In genomic region chr7:40391626-40392025, GRCm38 (mm10) we compare ENCODE assay signal across 20 mouse cellular contexts.
DNase-seq lines count a peak whose midpoint lies in the region; ATAC-seq lines count a peak whose summit lies in the region.
"Had no signal": no experiment of that assay in that cellular context is flagged by ENCODE, and none has a peak within 500 bp of the region (broad histone marks: within the 10 kb centered on the region; RNA-seq: fewer than 3 reads in every experiment).

No protein-coding gene starts in this region.

- DNase-seq in midbrain, embryonic 10.5 days (ENCODE audit: low spot score) = no peak
- no peak for DNase-seq in kidney, adult 8-10 months
- DNase-seq in T-cell, adult 2 months (ENCODE audit: low spot score) = no peak
- no peak for DNase-seq in cerebellum, postnatal 10 days
- DNase-seq: adrenal gland, postnatal 36 days; cerebellum, postnatal 36 days; gastrocnemius, adult 2 months; heart, adult 2 months; heart, postnatal 10 days; layer of hippocampus, adult 9-11 months; liver; lung, adult 18-20 months; thymus, adult 2 months had no signal

- no peaks in the 10 kb centered on the region for H3K36me3 ChIP-seq in forebrain, embryonic 12.5 days (replicated peaks)
- H3K36me3 ChIP-seq in forebrain, embryonic 16.5 days (ENCODE audit: control insufficient read depth, insufficient read depth) = no peaks in the 10 kb centered on the region
- no peaks in the 10 kb centered on the region for H3K36me3 ChIP-seq in midbrain, embryonic 10.5 days
- H3K36me3 ChIP-seq in neural tube, embryonic 14.5 days (ENCODE audit: control insufficient read depth, insufficient read depth, low read length) = no peaks in the 10 kb centered on the region
- H3K36me3 ChIP-seq: embryonic facial prominence, embryonic 12.5 days; intestine, embryonic 15.5 days had no signal

- no peak overlapping the region for H3K4me3 ChIP-seq in forebrain, embryonic 12.5 days (replicated peaks)
- H3K4me3 ChIP-seq in forebrain, embryonic 16.5 days (replicated peaks; ENCODE audit: low read length) = no peak overlapping the region
- H3K4me3 ChIP-seq in midbrain, embryonic 10.5 days = no peak overlapping the region
- H3K4me3 ChIP-seq in neural tube, embryonic 14.5 days (ENCODE audit: low read depth, low read length) = no peak overlapping the region
- H3K4me3 ChIP-seq: embryonic facial prominence, embryonic 12.5 days; gastrocnemius, adult 2 months; heart, adult 2 months; intestine, embryonic 15.5 days had no signal

- no peak overlapping the region for H3K9ac ChIP-seq in forebrain, embryonic 12.5 days
- no peak overlapping the region for H3K9ac ChIP-seq in forebrain, embryonic 16.5 days (replicated peaks; ENCODE audit: low read depth, low read length)
- no peak overlapping the region for H3K9ac ChIP-seq in neural tube, embryonic 14.5 days (replicated peaks; ENCODE audit: low read depth, low read length)
- H3K9ac ChIP-seq: embryonic facial prominence, embryonic 12.5 days; intestine, embryonic 15.5 days had no signal

- 41% methylated on average over 3 of the region's 3 CpGs for WGBS in forebrain, embryonic 12.5 days
- 37% methylated on average over 3 of the region's 3 CpGs for WGBS in forebrain, embryonic 16.5 days
- WGBS in midbrain, embryonic 10.5 days = 46% methylated on average over 3 of the region's 3 CpGs
- WGBS in neural tube, embryonic 14.5 days = 39% methylated on average over 3 of the region's 3 CpGs

- H3K27me3 ChIP-seq in forebrain, embryonic 12.5 days = no peaks in the 10 kb centered on the region
- no peaks in the 10 kb centered on the region for H3K27me3 ChIP-seq in forebrain, embryonic 16.5 days (replicated peaks; ENCODE audit: control insufficient read depth, insufficient read depth, low read length)
- H3K27me3 ChIP-seq in midbrain, embryonic 10.5 days (ENCODE audit: low read depth, poor library complexity, severe bottlenecking) = no peaks in the 10 kb centered on the region
- no peaks in the 10 kb centered on the region for H3K27me3 ChIP-seq in neural tube, embryonic 14.5 days (ENCODE audit: control insufficient read depth, insufficient read depth, low read length)
- H3K27me3 ChIP-seq: embryonic facial prominence, embryonic 12.5 days; intestine, embryonic 15.5 days had no signal

- H3K27ac ChIP-seq in forebrain, embryonic 12.5 days = peak overlapping the region; percentile 87
- peak overlapping the region; percentile 77 for H3K27ac ChIP-seq in forebrain, embryonic 16.5 days (ENCODE audit: low read length)
- H3K27ac ChIP-seq in midbrain, embryonic 10.5 days (replicated peaks) = peak overlapping the region; percentile 83
- H3K27ac ChIP-seq in neural tube, embryonic 14.5 days (ENCODE audit: low read depth, low read length) = no peak overlapping the region
- H3K27ac ChIP-seq: embryonic facial prominence, embryonic 12.5 days; gastrocnemius, adult 2 months; heart, adult 2 months; intestine, embryonic 15.5 days; kidney, postnatal 0 days; macrophage had no signal

- H3K4me2 ChIP-seq in forebrain, embryonic 12.5 days = no peak overlapping the region
- no peak overlapping the region for H3K4me2 ChIP-seq in forebrain, embryonic 16.5 days (ENCODE audit: low read length)
- H3K4me2 ChIP-seq in neural tube, embryonic 14.5 days (ENCODE audit: low read depth, low read length) = no peak overlapping the region
- H3K4me2 ChIP-seq: embryonic facial prominence, embryonic 12.5 days; intestine, embryonic 15.5 days had no signal

- H3K4me1 ChIP-seq in forebrain, embryonic 12.5 days = peaks cover 34% of the 10 kb centered on the region
- H3K4me1 ChIP-seq in forebrain, embryonic 16.5 days (replicated peaks; ENCODE audit: control insufficient read depth, insufficient read depth, low read length) = peaks cover 29% of the 10 kb centered on the region
- H3K4me1 ChIP-seq in midbrain, embryonic 10.5 days = peaks cover 43% of the 10 kb centered on the region
- 0 out of 2 replicates have a peak, but pooled peaks cover 8% of the 10 kb centered on the region for H3K4me1 ChIP-seq in neural tube, embryonic 14.5 days (ENCODE audit: control insufficient read depth, insufficient read depth, low read length)
- H3K4me1 ChIP-seq: embryonic facial prominence, embryonic 12.5 days; intestine, embryonic 15.5 days had no signal

- ATAC-seq in forebrain, embryonic 12.5 days (ENCODE audit: low FRiP score) = peak; percentile 44; the same call in 1 of the 2 replicates
- ATAC-seq in forebrain, embryonic 16.5 days = 0 out of 2 replicates have a peak, but pooled peaks have one; percentile 9
- 0 out of 2 replicates have a peak, but pooled peaks have one; percentile 11 for ATAC-seq in neural tube, embryonic 14.5 days (ENCODE audit: low read depth)
- ATAC-seq: intestine, embryonic 15.5 days had no signal

- H3K9me3 ChIP-seq in forebrain, embryonic 12.5 days = no peaks in the 10 kb centered on the region
- no peaks in the 10 kb centered on the region for H3K9me3 ChIP-seq in forebrain, embryonic 16.5 days (ENCODE audit: control insufficient read depth, low read length)
- H3K9me3 ChIP-seq in midbrain, embryonic 10.5 days (replicated peaks) = no peaks in the 10 kb centered on the region
- H3K9me3 ChIP-seq in neural tube, embryonic 14.5 days (ENCODE audit: control insufficient read depth, low read length) = no peaks in the 10 kb centered on the region
- H3K9me3 ChIP-seq: embryonic facial prominence, embryonic 12.5 days; intestine, embryonic 15.5 days had no signal
